Mouse (Mus musculus): Measurements from ENCODE around the gene Fyn. TPM values are rescaled to one million over a fixed set of nuclear protein-coding genes. Genes with fewer than 3 reads are reported as not detected.

Fyn gene
- total and polyA plus RNA-seq, 3 experiments: 14.9 to 42.4 (median 19.9) TPM

GRCm38 (mm10) chr10:39460621-39461020 lies 92.0 kb downstream of the Fyn start:
- dilution Hi-C loops (cut with MboI; ENCODE audit: extremely low pct_ligation_motif_present, extremely low pct_unique_long_range_greater_than_20kb, low sequenced_read_pairs): no loop called here

GRCm38 (mm10) chr10:39461909-39462308 lies 93.3 kb downstream of the Fyn start:
- in situ Hi-C loops (cut with MboI; ENCODE audit: low pct_ligation_motif_present, low pct_unique_long_range_greater_than_20kb, low sequenced_read_pairs): no loop called here
- no peaks in the 10 kb centered on the region for H3K79me2 ChIP-seq (replicated peaks; ENCODE audit: control insufficient read depth, extremely low read depth, insufficient read depth, poor library complexity, severe bottlenecking)
- dilution Hi-C loops (cut with MboI; ENCODE audit: extremely low pct_ligation_motif_present, extremely low pct_unique_long_range_greater_than_20kb, low sequenced_read_pairs): no loop called here
- peaks cover under 1 to 28% of the 10 kb centered on the region in 2 experiments; a peak in 3 of 4 replicates for H3K4me1 ChIP-seq (ENCODE audit: control insufficient read depth in 1 of 2, insufficient read depth in 2 of 2)
- H3K9me3 ChIP-seq (replicated peaks; ENCODE audit: low read length): no peaks in the 10 kb centered on the region
- peaks cover 0 to 54% of the 10 kb centered on the region in 2 experiments for H3K36me3 ChIP-seq (replicated peaks in 1 of 2; ENCODE audit: control insufficient read depth in 1 of 2, insufficient read depth in 1 of 2, low read length in 1 of 2)
- no peak overlapping the region for H3K4me3 ChIP-seq (replicated peaks in 1 of 3; ENCODE audit: low read depth in 2 of 3, low read length in 2 of 3, poor library complexity in 1 of 3)
- no peaks in the 10 kb centered on the region for H3K27me3 ChIP-seq (replicated peaks)
- no peak for DNase-seq (ENCODE audit: extremely low read depth)
- H3K27ac ChIP-seq (ENCODE audit: insufficient read depth, low read depth): no peak overlapping the region
- H3K9ac ChIP-seq (ENCODE audit: insufficient read depth, low read depth): no peak overlapping the region
- H3K4me2 ChIP-seq (ENCODE audit: insufficient read depth, low read depth, poor library complexity, severe bottlenecking): no peak overlapping the region
- TF ChIP-seq IRF4 (IDR thresholded peaks at IDR 0.05; ENCODE audit: low read depth, low read length): no peak
- no peak for TF ChIP-seq TCF12 (IDR thresholded peaks at IDR 0.05; ENCODE audit: low read depth, low read length)
- no peak for TF ChIP-seq ETS1 (conservative IDR thresholded peaks at IDR 0.05; ENCODE audit: low read depth, low read length)
- TF ChIP-seq MXI1 (IDR thresholded peaks at IDR 0.05; ENCODE audit: low read depth, low read length): no peak
- no peak for TF ChIP-seq GABPA (IDR thresholded peaks at IDR 0.05; ENCODE audit: insufficient replicate concordance, low read depth, low read length)
- TF ChIP-seq UBTF (IDR thresholded peaks at IDR 0.05; ENCODE audit: low read depth, low read length): no peak
- TF ChIP-seq POLR2A (IDR thresholded peaks at IDR 0.05; ENCODE audit: low read depth, low read length): no peak
- TF ChIP-seq KAT2A (IDR thresholded peaks at IDR 0.05; ENCODE audit: insufficient replicate concordance, low read length): no peak
- no peak for TF ChIP-seq BHLHE40 (IDR thresholded peaks at IDR 0.05; ENCODE audit: low read depth, low read length)
- TF ChIP-seq NELFE (IDR thresholded peaks at IDR 0.05; ENCODE audit: low read depth, low read length): no peak

More at GRCm38 (mm10) chr10:39460621-39461020, 92.0 kb downstream of the Fyn start:
- H3K9ac ChIP-seq (ENCODE audit: insufficient read depth, low read depth): no peak overlapping the region
- H3K4me2 ChIP-seq (ENCODE audit: insufficient read depth, low read depth, poor library complexity, severe bottlenecking): no peak overlapping the region
- DNase-seq (ENCODE audit: extremely low read depth): no peak
- H3K27ac ChIP-seq (ENCODE audit: insufficient read depth, low read depth): no peak overlapping the region
- H3K4me3 ChIP-seq (replicated peaks in 1 of 3; ENCODE audit: low read depth in 2 of 3, low read length in 2 of 3, poor library complexity in 1 of 3): no peak overlapping the region
- peaks cover 0 to 47% of the 10 kb centered on the region in 2 experiments for H3K36me3 ChIP-seq (replicated peaks in 1 of 2; ENCODE audit: control insufficient read depth in 1 of 2, insufficient read depth in 1 of 2, low read length in 1 of 2)
- in situ Hi-C loops (cut with MboI; ENCODE audit: low pct_ligation_motif_present, low pct_unique_long_range_greater_than_20kb, low sequenced_read_pairs): no loop called here
- TF ChIP-seq ZKSCAN1 (IDR thresholded peaks at IDR 0.05; ENCODE audit: borderline replicate concordance, low read depth, low read length): no peak
- no peak for TF ChIP-seq ETS1 (conservative IDR thresholded peaks at IDR 0.05; ENCODE audit: low read depth, low read length)
- TF ChIP-seq RCOR1 (conservative IDR thresholded peaks at IDR 0.05; ENCODE audit: low read depth, low read length): no peak
- TF ChIP-seq MXI1 (IDR thresholded peaks at IDR 0.05; ENCODE audit: low read depth, low read length): no peak
- TF ChIP-seq USF1 (IDR thresholded peaks at IDR 0.05; ENCODE audit: low read depth, low read length): no peak
- TF ChIP-seq MAZ (IDR thresholded peaks at IDR 0.05; ENCODE audit: low read depth, low read length): no peak
- TF ChIP-seq MEF2A (IDR thresholded peaks at IDR 0.05; ENCODE audit: borderline replicate concordance, low read depth, low read length): no peak
- no peak for TF ChIP-seq E2F4 (IDR thresholded peaks at IDR 0.05; ENCODE audit: insufficient replicate concordance, low read depth, low read length)
- TF ChIP-seq CHD1 (IDR thresholded peaks at IDR 0.05; ENCODE audit: low read depth, low read length): no peak
- no peak for TF ChIP-seq ZMIZ1 (IDR thresholded peaks at IDR 0.05; ENCODE audit: low read depth, low read length)
- no peak for TF ChIP-seq RAD21 (IDR thresholded peaks at IDR 0.05; ENCODE audit: low read depth, low read length)
- H3K4me1 ChIP-seq (ENCODE audit: control insufficient read depth in 1 of 2, insufficient read depth in 2 of 2): peaks cover 7 to 41% of the 10 kb centered on the region in 2 experiments
- no peaks in the 10 kb centered on the region for H3K27me3 ChIP-seq (replicated peaks)
- no peaks in the 10 kb centered on the region for H3K9me3 ChIP-seq (replicated peaks; ENCODE audit: low read length)
- H3K79me2 ChIP-seq (replicated peaks; ENCODE audit: control insufficient read depth, extremely low read depth, insufficient read depth, poor library complexity, severe bottlenecking): no peaks in the 10 kb centered on the region
